Mouse (Mus musculus) cerebellum, adult 11 months (tissue): ENCODE results near the gene Pde4d.
A peak's percentile ranks its signal among the peaks of the same experiment; 100 is the strongest.

Source experiments
- DNase-seq: peaks from one replicate; pipeline ENCODE4 v3.0.0; 2022

Pde4d gene

GRCm38 (mm10) chr13:109341902-109342301 lies 892.2 kb downstream of the Pde4d start:
- DNase-seq: no peak

GRCm38 (mm10) chr13:109342469-109342868 lies 892.7 kb downstream of the Pde4d start:
- no peak for DNase-seq

GRCm38 (mm10) chr13:109343596-109343995 lies 893.8 kb downstream of the Pde4d start:
- DNase-seq: peak; percentile 71

- peak; percentile 91 for DNase-seq
Measured at GRCm38 (mm10) chr13:109347770-109348169, 898.0 kb downstream of the Pde4d start.

- DNase-seq: peak; percentile 24
Measured at GRCm38 (mm10) chr13:109348316-109348715, 898.6 kb downstream of the Pde4d start.

GRCm38 (mm10) chr13:109350100-109350499 lies 900.4 kb downstream of the Pde4d start:
- no peak for DNase-seq

GRCm38 (mm10) chr13:109354017-109354416 lies 904.3 kb downstream of the Pde4d start:
- no peak for DNase-seq

- no peak for DNase-seq
Measured at GRCm38 (mm10) chr13:109356252-109356651, 906.5 kb downstream of the Pde4d start.

- DNase-seq: no peak
Measured at GRCm38 (mm10) chr13:109359994-109360393, 910.2 kb downstream of the Pde4d start.

- DNase-seq: no peak
Measured at GRCm38 (mm10) chr13:109362340-109362739, 912.6 kb downstream of the Pde4d start.

GRCm38 (mm10) chr13:109374465-109374864 lies 924.7 kb downstream of the Pde4d start:
- no peak for DNase-seq

- DNase-seq: no peak
Measured at GRCm38 (mm10) chr13:109376681-109377080, 926.9 kb downstream of the Pde4d start.

- no peak for DNase-seq
Measured at GRCm38 (mm10) chr13:109380149-109380548, 930.4 kb downstream of the Pde4d start.

GRCm38 (mm10) chr13:109388626-109389220 lies 939.0 kb downstream of the Pde4d start:
- DNase-seq: peak; percentile 30

GRCm38 (mm10) chr13:109402396-109402795 lies 952.6 kb downstream of the Pde4d start:
- DNase-seq: no peak

GRCm38 (mm10) chr13:109402936-109403335 lies 953.2 kb downstream of the Pde4d start:
- no peak for DNase-seq

- DNase-seq: no peak
Measured at GRCm38 (mm10) chr13:109406341-109406740, 956.6 kb downstream of the Pde4d start.

GRCm38 (mm10) chr13:109407371-109407770 lies 957.6 kb downstream of the Pde4d start:
- DNase-seq: no peak

- DNase-seq: no peak
Measured at GRCm38 (mm10) chr13:109420426-109420825, 970.7 kb downstream of the Pde4d start.

GRCm38 (mm10) chr13:109424906-109425305 lies 975.2 kb downstream of the Pde4d start:
- DNase-seq: no peak

GRCm38 (mm10) chr13:109425548-109425947 lies 975.8 kb downstream of the Pde4d start:
- no peak for DNase-seq

- no peak for DNase-seq
Measured at GRCm38 (mm10) chr13:109426058-109426457, 976.3 kb downstream of the Pde4d start.

GRCm38 (mm10) chr13:109427541-109427940 lies 977.8 kb downstream of the Pde4d start:
- no peak for DNase-seq

GRCm38 (mm10) chr13:109429544-109429943 lies 979.8 kb downstream of the Pde4d start:
- DNase-seq: no peak

GRCm38 (mm10) chr13:109437231-109437776 lies 987.6 kb downstream of the Pde4d start:
- no peak for DNase-seq
